Mouse (Mus musculus): ENCODE measurements around the gene Traf3ip1.
A peak's percentile ranks its signal among the peaks of the same experiment; 100 is the strongest.

The Traf3ip1 gene

DNA sequence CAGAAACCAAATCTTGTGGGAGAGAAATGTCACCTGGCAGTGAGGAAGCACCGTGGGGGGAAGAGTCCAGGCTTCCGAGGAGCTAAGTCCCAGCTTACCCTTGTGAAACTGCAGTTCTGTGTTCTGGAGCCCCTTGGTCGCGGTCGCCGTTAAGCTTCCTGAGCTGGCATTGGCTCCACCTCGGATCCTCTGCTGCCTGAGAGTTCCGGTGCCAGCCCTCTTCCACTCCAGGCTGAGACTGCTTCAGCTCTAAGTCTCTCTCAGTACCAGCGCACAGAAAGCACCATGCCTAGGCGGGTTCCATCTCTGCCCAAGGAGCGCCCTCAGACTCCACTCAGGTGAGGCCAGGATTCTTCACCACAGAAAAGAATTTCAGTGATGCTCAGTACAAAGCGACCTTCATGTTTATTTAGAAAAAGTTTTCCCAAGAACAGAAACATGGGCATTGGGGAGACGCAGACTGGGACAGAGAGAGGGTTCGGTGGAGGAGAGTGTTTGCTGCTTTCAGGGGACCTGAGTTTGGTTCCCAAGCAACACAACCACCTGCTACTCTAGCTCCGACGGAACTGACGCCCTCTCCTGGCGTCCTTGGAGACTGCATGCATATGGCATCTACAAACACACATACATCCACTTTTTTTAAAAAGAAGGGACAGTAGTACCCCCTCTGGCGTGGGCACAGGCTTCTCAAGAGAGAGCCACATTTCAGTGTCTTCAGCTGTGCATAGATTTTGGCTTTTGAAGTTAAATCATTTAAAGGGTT, 39.7 kb downstream of the Traf3ip1 start:
- DNase-seq (ENCODE audit: low spot score in 2 of 2), result no peak

DNA sequence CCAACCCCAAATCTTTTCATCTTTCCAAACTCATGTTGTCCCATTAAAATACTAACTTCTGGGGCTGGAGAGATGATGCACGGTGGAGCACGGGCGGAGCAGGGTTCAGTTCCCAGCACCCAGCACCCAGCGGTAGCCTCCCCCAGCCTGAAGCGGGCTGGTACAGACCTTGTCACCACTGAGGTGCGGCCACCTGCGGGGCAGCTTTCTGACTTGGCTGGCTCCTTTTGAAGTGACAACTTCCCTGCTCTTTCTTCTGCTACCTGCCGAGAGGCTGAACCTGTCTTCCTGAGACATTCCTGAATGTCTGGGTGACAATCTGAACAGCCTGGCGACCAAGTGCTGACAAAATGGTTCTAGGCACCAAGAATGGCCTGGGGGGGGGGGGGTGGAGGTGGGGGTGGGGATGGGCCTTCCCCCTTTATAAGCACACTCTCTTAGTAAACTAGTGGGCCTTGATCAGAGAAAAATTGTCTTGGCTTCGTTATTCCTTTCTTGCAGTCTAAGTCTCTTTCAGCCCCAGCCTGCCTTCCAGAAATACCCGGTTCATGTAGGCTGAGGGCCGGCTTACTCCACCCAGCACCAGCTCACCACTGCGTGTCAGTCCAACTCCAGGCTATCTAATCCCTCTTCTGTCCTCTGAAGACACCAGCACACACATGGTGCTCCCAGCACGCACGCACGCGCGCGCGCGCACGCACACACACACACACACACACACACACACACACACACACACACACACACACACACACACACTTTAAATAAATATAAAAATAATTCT, 43.5 kb downstream of the Traf3ip1 start:
- no peak for DNase-seq (ENCODE audit: low spot score in 2 of 2)

DNA sequence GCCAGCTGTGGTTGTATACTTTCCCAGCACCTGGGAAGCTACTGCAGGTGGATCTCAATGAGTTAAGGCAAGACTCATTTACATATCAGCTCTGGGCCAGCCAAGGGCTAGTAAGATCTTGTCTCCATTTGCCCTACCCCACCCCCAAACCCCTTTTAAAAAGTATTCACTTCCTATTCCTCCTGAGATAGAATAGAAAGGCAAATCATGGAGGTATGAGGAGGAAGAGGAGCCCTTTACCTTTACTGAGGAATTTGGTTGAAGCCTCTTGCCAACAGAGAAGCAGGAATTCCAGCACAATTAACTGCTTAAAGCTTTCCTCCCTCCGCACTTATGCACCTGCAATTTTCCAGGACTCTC, 44.1 kb downstream of the Traf3ip1 start:
- no peak for DNase-seq (ENCODE audit: low spot score in 2 of 2)

DNA sequence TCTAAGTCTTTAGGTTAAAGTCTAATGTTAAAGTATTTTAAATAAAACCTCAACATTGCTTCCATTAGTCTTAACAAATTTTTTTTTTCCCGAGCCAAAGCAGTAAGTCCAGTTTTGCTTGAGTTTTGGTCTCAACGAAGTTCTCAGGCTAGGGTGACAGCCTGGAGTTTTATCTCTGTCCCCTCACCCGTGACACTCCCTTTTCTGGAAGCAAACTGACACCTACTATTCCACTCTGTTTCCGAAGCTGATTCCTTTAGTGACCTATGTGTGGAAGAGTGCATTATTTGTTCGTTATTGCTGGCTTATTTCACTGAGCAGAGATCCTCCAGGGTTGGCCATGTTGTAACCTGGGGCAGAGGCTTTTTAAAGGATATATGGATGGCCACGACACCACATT, 44.8 kb downstream of the Traf3ip1 start:
- DNase-seq (ENCODE audit: low spot score in 2 of 2), result no peak

DNA sequence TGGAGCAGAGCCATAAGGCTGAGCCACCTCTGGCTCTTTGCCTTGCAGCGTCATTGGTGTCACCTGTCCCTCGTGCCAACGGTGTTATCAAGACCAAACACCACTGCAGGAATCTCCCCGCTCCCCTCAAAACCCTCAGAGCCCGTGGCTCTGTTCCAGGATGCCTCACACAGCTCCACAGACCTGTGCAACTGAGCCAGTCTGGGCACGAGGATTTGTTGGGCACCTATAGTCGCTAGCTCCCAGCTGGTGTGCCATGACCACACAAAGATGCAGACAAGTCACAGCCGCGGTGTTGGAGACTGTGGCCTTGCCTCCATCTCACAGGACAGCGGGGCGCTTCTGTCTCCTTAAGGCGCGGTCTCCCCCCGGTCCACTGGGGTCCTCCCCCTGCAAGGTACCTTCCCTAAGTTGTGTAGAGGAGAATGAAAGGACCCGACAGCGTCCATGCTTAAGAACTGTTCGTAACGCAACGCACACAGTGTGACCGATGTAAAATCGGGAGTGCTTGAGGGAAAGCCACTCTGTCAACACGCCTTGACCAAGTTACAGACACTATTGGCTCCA, 45.3 kb downstream of the Traf3ip1 start:
- peak in 1 of 2 experiments; percentile 18 for DNase-seq (ENCODE audit: low spot score in 2 of 2)

DNA sequence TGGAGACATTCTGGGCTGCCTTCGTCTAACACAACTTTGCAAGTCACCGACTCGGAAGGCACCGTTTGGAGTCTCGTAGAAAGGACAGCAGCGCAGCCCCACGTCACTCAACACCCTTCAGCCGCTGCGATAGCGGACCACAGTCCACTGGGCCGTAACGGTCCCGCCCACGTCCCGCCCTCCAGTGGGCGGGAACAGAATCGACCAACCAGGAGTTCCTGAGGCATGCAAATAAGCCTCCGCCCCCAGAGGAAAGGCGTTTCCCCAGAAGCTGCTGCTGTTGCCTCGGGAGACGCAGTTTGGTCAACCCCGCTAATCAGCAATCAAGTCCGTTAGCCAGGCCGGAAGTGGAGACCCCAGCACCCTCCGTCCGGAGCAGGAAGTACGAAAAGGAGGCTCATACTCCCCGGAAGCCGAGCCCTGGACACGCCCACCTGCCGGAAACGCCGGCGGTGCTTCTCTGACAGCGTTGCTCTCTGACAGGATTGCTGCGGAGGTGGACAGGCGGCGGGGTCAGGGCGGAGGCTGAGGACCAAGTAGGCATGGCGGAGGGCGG, 45.9 kb downstream of the Traf3ip1 start, which contains the start of gene Asb1:
TSS of gene Asb1 (plus strand) at position 274 of the 556 bp plus-strand sequence.
- DNase-seq (ENCODE audit: low spot score in 2 of 2), result peak; percentile 91 to 96

DNA sequence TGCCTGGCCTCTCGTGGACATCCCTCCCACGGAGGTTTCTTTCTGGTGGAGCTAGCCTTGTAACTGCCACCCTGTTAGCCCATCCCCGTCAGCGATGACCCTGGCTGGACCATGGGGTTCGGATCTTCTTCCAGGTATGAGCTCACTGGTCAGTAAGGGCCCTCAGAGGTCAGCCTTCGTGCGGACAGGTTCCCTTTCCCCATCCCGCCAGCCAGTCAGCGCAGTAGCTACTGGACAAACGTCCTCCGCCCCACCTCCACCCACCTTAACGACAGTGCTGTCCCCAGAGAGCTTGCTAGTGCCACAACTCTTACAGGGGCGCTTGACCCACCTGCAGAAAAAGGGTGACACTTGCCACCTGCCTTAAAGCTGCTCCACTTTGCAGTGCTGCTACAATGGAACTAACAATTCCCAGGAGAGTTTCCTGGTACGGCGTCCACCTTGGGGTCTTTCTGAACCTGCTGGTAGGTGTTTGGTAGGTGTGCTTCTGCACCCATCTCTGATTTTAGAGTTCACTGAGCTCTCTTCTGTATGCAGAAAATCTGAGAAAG, 46.7 kb downstream of the Traf3ip1 start:
- no peak for DNase-seq (ENCODE audit: low spot score in 2 of 2)

DNA sequence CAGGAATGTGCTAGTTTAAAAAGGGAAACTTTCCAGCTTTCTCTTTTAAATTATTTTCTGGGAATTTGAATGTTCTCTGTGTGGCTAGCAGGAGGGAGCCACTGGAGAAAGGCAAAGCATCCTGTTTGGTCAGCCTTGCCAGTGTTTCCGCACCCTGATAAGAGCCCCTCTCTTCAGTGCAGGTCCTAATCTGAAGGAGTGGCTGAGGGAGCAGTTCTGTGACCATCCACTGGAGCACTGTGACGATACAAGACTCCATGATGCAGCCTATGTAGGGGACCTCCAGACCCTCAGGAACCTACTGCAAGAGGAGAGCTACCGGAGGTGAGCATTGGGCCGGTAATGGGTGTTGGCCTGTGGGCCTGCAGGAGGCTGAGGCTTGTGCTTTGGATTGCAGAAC, 49.5 kb downstream of the Traf3ip1 start:
- no peak for DNase-seq (ENCODE audit: low spot score in 2 of 2)

DNA sequence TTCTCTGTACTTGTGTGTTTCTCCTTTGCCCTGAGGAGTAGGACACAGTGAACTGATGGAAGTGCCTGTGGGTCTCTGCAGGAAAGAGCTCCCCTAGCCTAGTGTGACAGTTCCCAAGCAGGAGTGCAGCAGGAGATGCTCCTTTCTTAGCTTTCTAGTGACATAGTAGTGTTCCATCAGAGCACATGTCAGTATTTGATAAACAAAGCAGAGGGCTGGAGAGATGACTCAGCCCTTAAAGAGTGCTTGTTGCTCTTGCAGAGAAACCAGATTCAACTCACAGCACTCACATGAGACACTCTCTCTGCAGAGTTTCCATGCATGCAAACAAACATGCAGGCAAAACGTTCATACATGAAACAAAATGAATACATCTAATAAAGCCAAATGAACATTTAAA, 50.8 kb downstream of the Traf3ip1 start:
- no peak for DNase-seq (ENCODE audit: low spot score in 2 of 2)

DNA sequence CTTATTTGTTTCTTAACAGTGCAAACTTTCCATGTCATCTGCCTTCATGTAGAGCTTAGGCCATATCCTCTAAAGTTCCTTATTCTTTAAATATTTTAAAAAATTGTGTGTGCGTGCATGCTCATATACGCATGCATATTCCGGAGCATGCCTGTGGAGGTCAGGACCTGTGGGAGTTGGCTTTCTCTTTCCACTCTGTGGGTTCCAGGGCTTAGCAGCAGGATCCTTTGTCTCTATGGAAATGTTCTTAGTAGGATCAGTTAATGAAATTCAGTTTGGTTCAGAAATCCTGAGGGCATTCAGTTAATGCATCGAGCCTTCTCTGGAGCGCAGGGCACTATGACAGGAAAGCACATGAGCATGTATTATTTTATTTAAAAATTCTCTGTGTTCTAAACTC, 53.1 kb downstream of the Traf3ip1 start:
- no peak for DNase-seq (ENCODE audit: low spot score in 2 of 2)

DNA sequence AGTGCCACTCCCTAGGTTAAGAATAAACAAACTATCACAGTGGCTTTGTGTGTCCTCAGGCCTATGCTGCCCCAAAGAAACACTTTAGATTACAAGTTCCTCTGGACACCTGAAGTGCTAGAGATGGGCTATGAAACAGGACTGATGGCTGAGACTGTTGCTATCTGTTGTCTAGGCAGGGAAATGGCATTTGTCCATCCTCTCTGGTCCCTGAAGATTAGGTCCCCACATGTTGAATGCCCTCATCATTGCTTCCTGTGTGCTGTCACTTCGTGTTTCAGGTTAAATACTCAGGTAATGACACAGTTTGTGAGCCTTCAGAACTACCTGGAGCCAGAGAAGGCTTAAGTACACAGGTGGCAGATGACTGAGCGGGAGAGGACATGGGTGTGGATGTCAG, 54.6 kb downstream of the Traf3ip1 start:
- no peak for DNase-seq (ENCODE audit: low spot score in 2 of 2)

DNA sequence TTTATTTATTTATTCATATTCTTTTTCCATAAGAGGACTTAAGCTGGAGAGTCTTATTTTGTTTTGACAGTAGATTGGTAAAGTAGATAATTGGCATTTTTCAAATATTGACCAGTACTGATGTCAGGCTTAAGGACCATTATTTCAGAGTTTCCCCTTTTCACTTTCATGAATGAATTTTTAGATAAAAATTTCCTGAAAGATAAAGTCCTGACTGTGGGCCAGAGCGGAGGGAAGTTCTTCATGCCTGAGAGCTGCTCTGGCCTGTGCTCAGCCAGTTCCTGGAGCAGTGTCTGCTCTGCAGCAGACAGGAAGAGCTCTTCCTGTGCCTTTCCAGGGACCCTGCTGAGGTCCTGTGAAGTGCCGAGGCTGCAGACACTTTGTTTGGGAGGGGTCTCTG, 62.7 kb downstream of the Traf3ip1 start:
- DNase-seq (ENCODE audit: low spot score in 2 of 2), result no peak

DNA sequence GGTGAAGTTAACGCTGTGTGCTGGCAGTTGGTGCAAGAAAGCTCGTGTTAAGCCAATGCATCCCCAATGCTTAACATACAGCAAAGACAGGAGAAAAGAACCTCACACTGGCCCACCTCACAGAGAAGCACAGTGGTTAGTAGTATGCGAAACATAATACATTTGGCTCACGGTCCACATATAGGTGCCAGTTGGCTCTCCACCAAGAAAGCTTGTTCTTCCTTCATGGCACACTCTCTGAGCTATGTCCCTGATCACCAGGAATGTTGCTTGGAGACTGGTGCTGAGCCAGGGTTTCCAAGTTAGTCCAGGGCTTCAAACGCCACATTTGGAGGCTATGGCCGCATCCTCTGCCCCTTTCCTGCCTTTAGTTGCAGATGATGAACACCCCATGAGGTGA, 66.8 kb downstream of the Traf3ip1 start:
- DNase-seq (ENCODE audit: low spot score in 2 of 2), result no peak

DNA sequence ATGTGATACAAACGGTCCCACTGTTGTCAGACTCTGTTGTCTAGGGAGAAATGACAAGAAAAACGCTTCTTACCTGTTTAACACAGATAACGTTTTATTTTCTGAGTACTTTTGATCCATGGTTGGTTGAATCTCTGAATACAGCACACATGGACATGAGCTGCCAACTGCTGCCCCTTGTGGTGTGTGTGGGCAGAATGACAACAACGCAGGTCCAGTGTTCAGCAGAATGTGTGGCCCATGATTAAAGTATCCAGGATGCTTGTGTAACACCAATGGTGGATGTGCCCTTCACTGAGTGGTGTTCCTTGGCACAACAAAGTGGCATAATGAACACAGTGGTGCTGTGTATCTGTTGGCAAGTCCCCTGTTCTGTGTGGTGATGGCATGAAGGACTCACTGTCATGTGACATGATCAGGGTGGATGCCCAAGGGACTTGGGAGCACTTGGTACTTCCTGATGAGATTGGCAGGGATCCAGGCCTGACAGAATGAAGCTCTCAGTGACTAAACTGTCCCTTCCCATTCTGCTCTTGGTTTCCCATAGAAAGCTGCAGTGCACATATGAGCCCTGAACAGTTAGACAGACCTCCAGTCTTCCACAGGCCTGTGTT, 68.6 kb downstream of the Traf3ip1 start:
- DNase-seq (ENCODE audit: low spot score in 2 of 2), result no peak

DNA sequence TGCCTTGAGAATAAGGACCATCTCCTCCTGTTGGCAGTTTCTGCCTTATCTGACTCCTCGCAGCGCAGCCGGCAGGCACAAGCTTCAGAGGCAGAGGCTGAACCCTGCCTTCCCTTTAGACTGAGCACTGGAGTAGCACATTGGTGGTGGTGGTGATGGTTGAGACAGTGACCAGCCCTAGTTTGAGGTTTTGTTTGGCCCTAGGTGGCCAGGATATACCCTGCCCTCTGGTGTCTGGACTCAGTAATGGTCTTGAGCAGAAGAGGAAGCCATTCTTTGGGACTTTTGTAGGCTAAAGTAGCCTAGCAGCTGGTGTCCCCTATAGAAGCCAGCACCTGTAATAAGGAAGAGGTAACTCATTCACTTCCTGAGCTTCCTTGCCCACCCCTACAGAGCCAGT, 69.6 kb downstream of the Traf3ip1 start:
- DNase-seq (ENCODE audit: low spot score in 2 of 2), result no peak

DNA sequence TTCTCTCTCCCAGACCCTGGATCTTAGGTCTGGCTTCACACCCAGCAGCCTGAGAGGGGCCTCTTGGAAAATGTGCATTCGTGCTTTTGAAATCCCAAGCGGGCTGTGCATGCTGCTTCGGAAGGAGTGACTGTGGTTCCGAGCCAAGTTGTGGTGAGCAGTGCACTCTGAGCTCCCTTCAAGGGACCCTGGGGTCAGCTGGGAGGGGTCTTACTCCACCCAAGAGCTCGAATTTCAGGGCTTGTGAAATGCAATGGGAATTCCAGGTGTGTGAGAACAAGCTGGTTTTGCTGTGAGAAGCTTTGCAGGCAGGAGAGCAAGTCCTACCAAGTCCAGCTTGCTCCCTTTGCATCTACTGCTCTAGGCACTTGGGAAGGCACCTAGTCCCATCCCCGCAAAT, 70.2 kb downstream of the Traf3ip1 start:
- no peak for DNase-seq (ENCODE audit: low spot score in 2 of 2)

DNA sequence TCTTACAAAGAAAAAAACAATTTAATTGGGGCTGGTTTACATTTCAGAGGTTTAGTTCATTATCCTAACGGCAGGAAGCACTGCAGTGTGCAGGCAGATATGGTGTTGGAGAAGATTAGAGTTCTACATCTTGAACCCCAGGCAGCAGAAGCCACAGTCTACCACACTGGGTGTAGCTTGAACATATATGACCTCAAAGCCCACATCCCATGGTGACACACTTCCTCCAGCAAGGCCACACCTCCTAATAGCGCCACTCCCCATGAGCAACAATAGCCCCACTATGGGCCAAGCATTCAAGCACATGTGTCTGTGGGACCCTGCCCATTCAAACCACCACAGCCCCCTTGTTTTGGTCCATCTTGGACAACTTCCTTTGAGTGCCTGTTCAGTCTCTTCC, 72.8 kb downstream of the Traf3ip1 start:
- DNase-seq (ENCODE audit: low spot score in 2 of 2), result no peak

DNA sequence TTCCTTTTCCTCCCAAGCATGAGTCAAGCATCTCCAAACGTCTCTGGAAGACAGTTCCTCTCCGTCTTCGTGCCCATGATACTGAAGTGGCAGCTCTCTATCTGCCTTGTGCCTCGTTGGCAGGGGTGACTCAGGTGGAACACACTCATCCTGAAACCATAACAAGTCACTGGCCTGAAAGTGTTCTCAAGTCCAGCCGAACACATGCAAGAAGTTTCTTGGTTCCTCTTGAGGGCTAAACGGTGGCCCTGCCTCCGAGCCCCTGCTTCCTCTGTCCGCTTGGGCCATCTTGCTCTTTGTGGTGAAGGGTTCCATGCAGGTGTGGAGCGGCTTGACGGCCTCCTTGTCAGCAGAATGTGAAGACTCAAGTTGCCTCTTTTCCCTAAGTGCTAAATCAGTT, 78.0 kb downstream of the Traf3ip1 start:
- no peak for DNase-seq (ENCODE audit: low spot score in 2 of 2)

DNA sequence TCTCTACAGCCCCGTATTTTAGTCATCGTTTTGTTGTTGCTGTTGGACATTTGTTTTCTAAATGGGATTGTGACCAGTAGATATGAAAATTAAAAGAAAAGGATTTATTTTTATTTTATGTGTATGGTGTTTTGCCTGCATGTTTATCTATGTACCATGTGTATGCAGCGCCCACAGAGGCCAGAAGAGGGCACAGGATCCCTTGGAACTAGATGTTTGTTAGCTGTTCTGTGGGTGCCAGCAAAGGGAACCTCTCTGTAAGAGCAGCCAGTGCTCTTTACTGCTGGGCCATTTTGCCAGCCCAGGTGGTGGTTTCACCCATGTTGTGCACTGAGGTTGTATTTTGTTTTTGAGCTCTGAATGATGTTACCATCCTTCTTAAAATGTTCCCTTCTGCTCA, 79.8 kb downstream of the Traf3ip1 start:
- peak in 1 of 2 experiments; percentile 47 for DNase-seq (ENCODE audit: low spot score in 2 of 2)

DNA sequence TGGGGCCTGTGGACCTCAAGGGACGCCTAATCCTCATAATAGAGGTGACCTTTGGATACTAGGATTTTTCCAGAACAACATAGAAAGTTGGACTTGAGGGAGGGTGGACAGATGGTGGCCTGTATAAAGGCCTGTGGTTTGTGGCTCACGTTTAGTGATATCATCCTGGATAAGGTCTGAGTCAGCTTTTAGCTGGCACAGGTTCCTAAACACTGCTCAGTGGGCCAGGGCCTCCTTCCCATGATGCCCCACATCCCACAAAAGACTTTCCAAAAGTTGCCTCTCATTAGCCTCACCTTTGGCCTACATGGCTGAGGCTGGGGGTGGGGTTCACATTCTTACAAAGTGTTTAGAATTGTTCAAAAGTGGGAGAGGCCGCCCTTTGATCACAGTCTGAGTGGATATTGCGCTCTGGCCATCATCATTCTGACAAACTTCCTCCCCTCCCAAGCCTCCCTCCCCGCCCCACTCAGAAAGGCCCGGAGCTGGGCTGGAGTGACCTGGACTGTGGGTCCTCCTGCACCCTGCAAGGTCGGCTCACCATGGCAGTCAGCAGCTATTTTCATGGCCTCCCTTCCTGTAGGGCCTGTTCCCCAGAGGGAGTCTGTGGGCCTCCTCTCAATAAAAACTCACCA, 83.6 kb downstream of the Traf3ip1 start:
- DNase-seq (ENCODE audit: low spot score in 2 of 2), result no peak

Measured in left cerebral cortex, adult 9 months (tissue).